Mouse (Mus musculus): ENCODE measurements around the gene Samd7.

DNA sequence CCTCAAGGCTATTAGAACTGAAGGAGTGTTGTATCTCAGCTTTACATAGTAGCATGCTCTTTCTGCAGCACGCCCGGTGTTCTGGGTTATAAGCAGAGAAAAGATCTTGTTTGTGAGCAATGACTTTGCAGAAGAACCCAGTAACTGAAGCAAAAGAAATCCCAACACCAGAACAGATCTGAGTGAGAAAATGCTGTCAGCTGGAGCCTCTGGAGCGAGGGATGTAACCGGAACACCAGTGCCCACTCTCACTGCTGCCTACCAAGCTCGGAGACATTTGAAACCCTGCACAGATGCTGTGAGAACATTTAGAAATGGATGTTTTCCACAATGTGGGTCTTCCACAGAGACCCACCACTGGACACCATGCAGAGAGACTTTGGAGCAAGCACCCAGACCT is 28.6 kb downstream of the Samd7 start:
- TF ChIP-seq CTCF (IDR thresholded peaks at IDR 0.05; ENCODE audit: low read depth) (no peak), EP300 (optimal IDR thresholded peaks at IDR 0.05) (no peak)

Measured in stomach, postnatal 0 days (tissue).